Mouse (Mus musculus): ENCODE results near the gene Mgp. TPM values are rescaled to one million over a fixed set of nuclear protein-coding genes. Genes with fewer than 3 reads are reported as not detected.
"Not testable (repeated sequence)": the region's sequence is repeated elsewhere in the genome, so short reads cannot be mapped to it uniquely, and the experiment has no call there.

The Mgp gene
- polyA plus RNA-seq, 1 experiment from 2014 or later: 1.9 TPM

GRCm38 (mm10) chr6:136889067-136889466 lies 13.4 kb upstream of the Mgp start:
- ATAC-seq (replicated peaks; ENCODE audit: low FRiP score): no peak
- H3K27me3 ChIP-seq (ENCODE audit: control insufficient read depth, insufficient read depth, low read length): no peaks in the 10 kb centered on the region
- H3K4me2 ChIP-seq (ENCODE audit: low read depth, low read length, severe bottlenecking): no peak overlapping the region

DNA sequence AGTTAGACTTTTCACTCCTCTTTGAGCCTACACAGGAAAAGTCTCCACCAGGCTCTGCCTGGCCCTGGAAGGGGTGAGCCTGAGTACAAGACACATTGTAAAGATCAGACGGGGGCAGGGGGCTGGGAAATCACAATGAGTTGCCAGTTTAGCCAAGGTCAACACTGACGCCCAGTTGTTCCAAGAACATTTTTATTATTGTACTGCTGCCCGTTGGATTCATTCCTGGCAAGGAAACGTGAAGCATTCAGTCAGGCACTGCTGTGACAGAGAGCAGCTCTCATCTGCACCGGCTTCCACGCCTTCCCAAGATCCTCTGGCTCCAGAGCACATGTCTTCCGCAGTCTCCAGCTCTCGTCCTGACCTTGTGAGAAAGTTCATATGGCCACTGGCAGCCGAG lies 12.2 kb upstream of the Mgp start:
- 82% methylated on average over 9 of the region's 9 CpGs for WGBS

More at GRCm38 (mm10) chr6:136889067-136889466, 13.4 kb upstream of the Mgp start:
- WGBS: 92% methylated on average over 6 of the region's 6 CpGs
- Histone ChIP-seq H3K27ac (ENCODE audit: low read depth, low read length) (no peak overlapping the region), H3K9me3 (ENCODE audit: control insufficient read depth, low read length) (no peaks in the 10 kb centered on the region), H3K4me3 (ENCODE audit: low read depth, low read length) (no peak overlapping the region), H3K9ac (ENCODE audit: low read length) (no peak overlapping the region), H3K36me3 (ENCODE audit: control insufficient read depth, insufficient read depth, low read length) (no peaks in the 10 kb centered on the region), H3K4me1 (replicated peaks; ENCODE audit: control insufficient read depth, insufficient read depth, low read length) (no peaks in the 10 kb centered on the region)
- DNase-seq (ENCODE audit: low spot score): no peak

DNA sequence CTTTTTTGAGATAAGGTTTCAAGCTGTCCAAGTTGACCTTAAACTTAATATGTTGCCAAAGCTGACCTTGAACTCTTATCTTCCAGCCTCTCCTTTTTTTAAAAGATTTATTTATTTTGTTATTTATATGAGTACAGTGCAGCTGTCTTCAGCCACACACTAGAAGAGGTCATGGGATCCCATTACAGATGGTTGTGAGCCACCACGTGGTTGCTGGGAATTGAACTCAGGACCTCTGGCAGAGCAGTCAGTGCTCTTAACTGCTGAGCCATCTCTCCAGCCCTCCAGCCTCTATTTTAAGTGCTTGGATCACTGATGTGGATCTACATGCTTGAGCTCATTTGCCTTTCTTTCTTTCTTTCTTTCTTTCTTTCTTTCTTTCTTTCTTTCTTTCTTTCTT lies 9.1 kb upstream of the Mgp start:
- not testable (repeated sequence) for H3K4me1 ChIP-seq (replicated peaks; ENCODE audit: control insufficient read depth, insufficient read depth, low read length); H3K27ac ChIP-seq (ENCODE audit: low read depth, low read length); H3K9me3 ChIP-seq (ENCODE audit: control insufficient read depth, low read length); H3K36me3 ChIP-seq (ENCODE audit: control insufficient read depth, insufficient read depth, low read length); H3K4me2 ChIP-seq (ENCODE audit: low read depth, low read length, severe bottlenecking); H3K9ac ChIP-seq (ENCODE audit: low read length); ATAC-seq (replicated peaks; ENCODE audit: low FRiP score); H3K27me3 ChIP-seq (ENCODE audit: control insufficient read depth, insufficient read depth, low read length); DNase-seq (ENCODE audit: low spot score); H3K4me3 ChIP-seq (ENCODE audit: low read depth, low read length)
- WGBS: 56% methylated on average over 1 of the region's 1 CpGs

More for the DNA sequence above, 12.2 kb upstream of the Mgp start:
- H3K9ac ChIP-seq (ENCODE audit: low read length): no peak overlapping the region
- no peak overlapping the region for H3K27ac ChIP-seq (ENCODE audit: low read depth, low read length)
- no peaks in the 10 kb centered on the region for H3K9me3 ChIP-seq (ENCODE audit: control insufficient read depth, low read length)
- ATAC-seq (replicated peaks; ENCODE audit: low FRiP score): no peak
- H3K36me3 ChIP-seq (ENCODE audit: control insufficient read depth, insufficient read depth, low read length): no peaks in the 10 kb centered on the region
- no peak overlapping the region for H3K4me3 ChIP-seq (ENCODE audit: low read depth, low read length)
- no peak overlapping the region for H3K4me2 ChIP-seq (ENCODE audit: low read depth, low read length, severe bottlenecking)
- no peak for DNase-seq (ENCODE audit: low spot score)
- no peaks in the 10 kb centered on the region for H3K27me3 ChIP-seq (ENCODE audit: control insufficient read depth, insufficient read depth, low read length)
- no peaks in the 10 kb centered on the region for H3K4me1 ChIP-seq (replicated peaks; ENCODE audit: control insufficient read depth, insufficient read depth, low read length)

DNA sequence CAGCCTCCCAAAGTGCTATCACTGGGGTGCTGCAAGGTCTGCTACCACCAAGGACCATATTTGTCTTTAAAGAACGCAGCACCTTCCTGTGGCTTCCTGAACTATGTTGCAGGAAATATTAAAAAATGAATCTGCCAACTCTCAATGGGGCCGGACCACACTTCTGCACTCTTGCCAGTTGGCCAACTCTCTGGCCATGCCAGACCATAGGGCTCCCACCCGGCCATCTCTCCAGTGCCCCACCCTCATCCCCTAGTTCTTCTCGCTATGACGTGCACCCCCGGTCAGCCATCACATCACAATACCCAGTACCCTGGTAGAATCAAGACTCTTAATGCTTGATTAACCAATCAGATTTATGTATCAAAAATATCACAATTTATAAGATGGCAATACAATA lies 8.3 kb upstream of the Mgp start:
- DNase-seq (ENCODE audit: low spot score) (no peak), ATAC-seq (replicated peaks; ENCODE audit: low FRiP score) (no peak)
- no peaks in the 10 kb centered on the region for H3K36me3 ChIP-seq (ENCODE audit: control insufficient read depth, insufficient read depth, low read length)
- H3K9me3 ChIP-seq (ENCODE audit: control insufficient read depth, low read length): no peaks in the 10 kb centered on the region
- 91% methylated on average over 6 of the region's 6 CpGs for WGBS
- H3K4me1 ChIP-seq (replicated peaks; ENCODE audit: control insufficient read depth, insufficient read depth, low read length): no peaks in the 10 kb centered on the region
- no peak overlapping the region for H3K4me2 ChIP-seq (ENCODE audit: low read depth, low read length, severe bottlenecking)
- no peaks in the 10 kb centered on the region for H3K27me3 ChIP-seq (ENCODE audit: control insufficient read depth, insufficient read depth, low read length)
- H3K9ac ChIP-seq (ENCODE audit: low read length): no peak overlapping the region
- no peak overlapping the region for H3K27ac ChIP-seq (ENCODE audit: low read depth, low read length)
- no peak overlapping the region for H3K4me3 ChIP-seq (ENCODE audit: low read depth, low read length)

GRCm38 (mm10) chr6:136883431-136883915 lies 7.8 kb upstream of the Mgp start:
- no peak for DNase-seq (ENCODE audit: low spot score)
- Histone ChIP-seq H3K9ac (ENCODE audit: low read length) (no peak overlapping the region), H3K36me3 (ENCODE audit: control insufficient read depth, insufficient read depth, low read length) (no peaks in the 10 kb centered on the region), H3K4me2 (ENCODE audit: low read depth, low read length, severe bottlenecking) (no peak overlapping the region), H3K9me3 (ENCODE audit: control insufficient read depth, low read length) (no peaks in the 10 kb centered on the region), H3K27me3 (ENCODE audit: control insufficient read depth, insufficient read depth, low read length) (no peaks in the 10 kb centered on the region), H3K27ac (ENCODE audit: low read depth, low read length) (no peak overlapping the region), H3K4me1 (replicated peaks; ENCODE audit: control insufficient read depth, insufficient read depth, low read length) (no peaks in the 10 kb centered on the region), H3K4me3 (ENCODE audit: low read depth, low read length) (no peak overlapping the region)
- no peak for ATAC-seq (replicated peaks; ENCODE audit: low FRiP score)
- WGBS: 84% methylated on average over 3 of the region's 3 CpGs

DNA sequence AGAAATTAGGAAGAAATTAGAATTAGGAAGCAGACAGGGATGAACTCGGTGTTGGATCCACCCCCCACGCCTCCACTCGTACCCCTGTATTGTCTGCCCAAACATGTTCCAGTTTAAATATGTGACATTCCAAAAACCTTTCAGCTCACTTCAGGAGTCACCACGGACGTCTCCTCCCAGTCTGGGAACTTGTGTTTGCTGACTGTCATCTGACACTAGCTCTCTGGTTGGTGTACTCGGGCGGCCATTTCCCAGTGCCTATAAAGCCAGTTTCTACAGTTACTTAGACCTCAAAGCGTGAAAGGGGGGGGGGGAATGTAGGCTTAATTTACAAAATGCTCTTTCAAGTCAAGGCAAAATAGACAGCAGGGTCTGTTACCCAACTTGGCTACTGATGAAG lies 6.1 kb upstream of the Mgp start:
- Histone ChIP-seq H3K4me1 (replicated peaks; ENCODE audit: control insufficient read depth, insufficient read depth, low read length) (no peaks in the 10 kb centered on the region), H3K9ac (ENCODE audit: low read length) (no peak overlapping the region), H3K27me3 (ENCODE audit: control insufficient read depth, insufficient read depth, low read length) (no peaks in the 10 kb centered on the region), H3K4me2 (ENCODE audit: low read depth, low read length, severe bottlenecking) (no peak overlapping the region), H3K27ac (ENCODE audit: low read depth, low read length) (no peak overlapping the region), H3K36me3 (ENCODE audit: control insufficient read depth, insufficient read depth, low read length) (no peaks in the 10 kb centered on the region), H3K4me3 (ENCODE audit: low read depth, low read length) (no peak overlapping the region), H3K9me3 (ENCODE audit: control insufficient read depth, low read length) (no peaks in the 10 kb centered on the region)
- DNase-seq (ENCODE audit: low spot score): no peak
- no peak for ATAC-seq (replicated peaks; ENCODE audit: low FRiP score)
- WGBS: 82% methylated on average over 8 of the region's 8 CpGs

DNA sequence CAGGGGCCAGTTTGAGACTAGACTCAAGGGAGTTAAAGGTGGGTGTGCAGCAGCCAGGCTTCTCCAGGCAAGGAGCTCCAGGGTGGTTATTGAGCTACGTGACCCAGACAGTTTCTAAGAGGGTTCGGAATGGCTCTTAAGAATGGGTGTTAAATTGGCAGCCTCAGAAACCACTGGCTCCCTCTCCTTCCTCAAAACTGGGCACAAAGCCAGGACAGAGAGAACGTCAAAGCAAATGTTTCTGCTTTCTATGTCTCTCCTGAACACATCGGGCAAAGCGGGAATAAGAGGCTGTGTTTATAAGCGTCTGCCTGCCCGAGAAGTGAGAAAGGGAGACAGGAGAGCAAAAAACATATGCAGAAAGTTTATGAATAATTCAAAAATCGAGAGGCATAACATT lies 1.0 kb downstream of the Mgp start:
- no peak for DNase-seq (ENCODE audit: low spot score)
- no peaks in the 10 kb centered on the region for H3K4me1 ChIP-seq (replicated peaks; ENCODE audit: control insufficient read depth, insufficient read depth, low read length)
- H3K36me3 ChIP-seq (ENCODE audit: control insufficient read depth, insufficient read depth, low read length): no peaks in the 10 kb centered on the region
- H3K4me3 ChIP-seq (ENCODE audit: low read depth, low read length): no peak overlapping the region
- 81% methylated on average over 8 of the region's 8 CpGs for whole genome bisulfite sequencing
- H3K27ac ChIP-seq (ENCODE audit: low read depth, low read length): no peak overlapping the region
- ATAC-seq (replicated peaks; ENCODE audit: low FRiP score): no peak
- no peaks in the 10 kb centered on the region for H3K9me3 ChIP-seq (ENCODE audit: control insufficient read depth, low read length)
- no peaks in the 10 kb centered on the region for H3K27me3 ChIP-seq (ENCODE audit: control insufficient read depth, insufficient read depth, low read length)
- no peak overlapping the region for H3K9ac ChIP-seq (ENCODE audit: low read length)
- no peak overlapping the region for H3K4me2 ChIP-seq (ENCODE audit: low read depth, low read length, severe bottlenecking)

- no peak overlapping the region for H3K4me3 ChIP-seq (ENCODE audit: low read depth, low read length)
- no peaks in the 10 kb centered on the region for H3K9me3 ChIP-seq (ENCODE audit: control insufficient read depth, low read length)
- DNase-seq (ENCODE audit: low spot score) (no peak), ATAC-seq (replicated peaks; ENCODE audit: low FRiP score) (no peak)
- no peaks in the 10 kb centered on the region for H3K36me3 ChIP-seq (ENCODE audit: control insufficient read depth, insufficient read depth, low read length)
- H3K27ac ChIP-seq (ENCODE audit: low read depth, low read length): no peak overlapping the region
- 85% methylated on average over 5 of the region's 5 CpGs for WGBS
- H3K4me1 ChIP-seq (replicated peaks; ENCODE audit: control insufficient read depth, insufficient read depth, low read length): no peaks in the 10 kb centered on the region
- no peak overlapping the region for H3K9ac ChIP-seq (ENCODE audit: low read length)
- H3K27me3 ChIP-seq (ENCODE audit: control insufficient read depth, insufficient read depth, low read length): no peaks in the 10 kb centered on the region
- no peak overlapping the region for H3K4me2 ChIP-seq (ENCODE audit: low read depth, low read length, severe bottlenecking)
Measured at GRCm38 (mm10) chr6:136868921-136869320, 6.7 kb downstream of the Mgp start.

- no peaks in the 10 kb centered on the region for H3K9me3 ChIP-seq (ENCODE audit: control insufficient read depth, low read length)
- H3K27ac ChIP-seq (ENCODE audit: low read depth, low read length): no peak overlapping the region
- no peaks in the 10 kb centered on the region for H3K27me3 ChIP-seq (ENCODE audit: control insufficient read depth, insufficient read depth, low read length)
- H3K9ac ChIP-seq (ENCODE audit: low read length): no peak overlapping the region
- no peaks in the 10 kb centered on the region for H3K4me1 ChIP-seq (replicated peaks; ENCODE audit: control insufficient read depth, insufficient read depth, low read length)
- no peaks in the 10 kb centered on the region for H3K36me3 ChIP-seq (ENCODE audit: control insufficient read depth, insufficient read depth, low read length)
- DNase-seq (ENCODE audit: low spot score) (no peak), ATAC-seq (replicated peaks; ENCODE audit: low FRiP score) (no peak)
- no peak overlapping the region for H3K4me2 ChIP-seq (ENCODE audit: low read depth, low read length, severe bottlenecking)
- 79% methylated on average over 4 of the region's 4 CpGs for WGBS
- H3K4me3 ChIP-seq (ENCODE audit: low read depth, low read length): no peak overlapping the region
Measured at GRCm38 (mm10) chr6:136866150-136866549, 9.5 kb downstream of the Mgp start.
